Mouse (Mus musculus) hindbrain, embryonic 16.5 days (tissue): ENCODE data around the gene Barhl2. TPM values are rescaled to one million over a fixed set of nuclear protein-coding genes. Genes with fewer than 3 reads are reported as not detected.

Experiments
- ATAC-seq: fragments of 200-750 bp; cut with Nextera tagmentation; 2 replicates; pipeline ENCODE4 v1.8.0; 2017; ENCODE audit warnings: moderate TSS enrichment, moderate library complexity
- H3K27ac ChIP-seq: fragments of 300-500 bp; sonication (generic); 2 replicates; pipeline ENCODE4 v1.5.1; 2014; ENCODE audit warnings: low read depth, mild to moderate bottlenecking, control low read depth, low read length, moderate library complexity
- H3K27me3 ChIP-seq: fragments of 300-500 bp; sonication (generic); replicated peaks from 2 replicates; pipeline ENCODE4 v1.6.1; 2014; ENCODE audit warnings: low read length; ENCODE audit not compliant: control insufficient read depth, insufficient read depth
- H3K36me3 ChIP-seq: fragments of 300-500 bp; sonication (generic); 2 replicates; pipeline ENCODE4 v1.6.1; 2014; ENCODE audit warnings: mild to moderate bottlenecking, low read length, moderate library complexity, mixed read lengths; ENCODE audit not compliant: control insufficient read depth, insufficient read depth
- H3K4me1 ChIP-seq: fragments of 300-500 bp; sonication (generic); 2 replicates; pipeline ENCODE4 v1.6.1; 2014; ENCODE audit warnings: low read depth, low read length; ENCODE audit not compliant: control insufficient read depth, insufficient read depth
- H3K4me2 ChIP-seq: fragments of 300-500 bp; sonication (generic); 2 replicates; pipeline ENCODE4 v1.6.1; 2014; ENCODE audit warnings: mild to moderate bottlenecking, low read length, control low read depth, moderate library complexity
- H3K4me3 ChIP-seq: fragments of 300-500 bp; sonication (generic); 2 replicates; pipeline ENCODE4 v1.5.1; 2014; ENCODE audit warnings: mild to moderate bottlenecking, low read length, control low read depth, moderate library complexity
- H3K9ac ChIP-seq: fragments of 300-500 bp; sonication (generic); 2 replicates; pipeline ENCODE4 v1.6.1; 2014; ENCODE audit warnings: low read depth, mild to moderate bottlenecking, control low read depth, low read length, moderate library complexity
- H3K9me3 ChIP-seq: fragments of 300-500 bp; sonication (generic); 2 replicates; pipeline ENCODE4 v1.6.1; 2014; ENCODE audit warnings: mild to moderate bottlenecking, low read length, moderate library complexity; ENCODE audit not compliant: control insufficient read depth
- WGBS: fragments of 180-500 bp; shearing (Covaris S2); extraction: QIAGEN DNeasy Blood & Tissue Kit; methylation state at CpG from one replicate; pipeline ENCODE4 v1.1.7; 2014; 5-methylcytosine and 5-hydroxymethylcytosine counted together
- polyA plus RNA-seq: library from polyadenylated mRNA; unstranded; fragments of >200 nt; fragmentation: Nextera tagmentation; extraction: Ambion mirVana; gene quantifications from 2 replicates; pipeline ENCODE4 v1.2.1, GENCODE M21; 2015

Barhl2 gene
- polyA plus RNA-seq = 1.0 and 1.2 TPM in 2 replicates

- H3K4me2 ChIP-seq = peak within 1 kb of the TSS; percentile 69
- H3K9ac ChIP-seq = peak within 1 kb of the TSS; percentile 41
- ATAC-seq = 0 out of 2 replicates have a peak, but pooled peaks have one; percentile 26
- WGBS = 0% methylated on average over 23 of the region's 57 CpGs
- H3K36me3 ChIP-seq = no peaks in the 10 kb centered on the region
- 0 out of 2 replicates have a peak within 1 kb of the TSS, but pooled peaks have one; percentile 34 for H3K27ac ChIP-seq
- peak within 1 kb of the TSS; percentile 46 for H3K4me3 ChIP-seq
- H3K27me3 ChIP-seq = peaks cover 53% of the 10 kb centered on the region
- peaks cover 11% of the 10 kb centered on the region for H3K4me1 ChIP-seq
- H3K9me3 ChIP-seq = no peaks in the 10 kb centered on the region
These were observed at the start of gene Barhl2 for GRCm38 (mm10) chr5:106457986-106458476. Gene Barhl2, minus strand, starts transcription at chr5:106458166.

DNA sequence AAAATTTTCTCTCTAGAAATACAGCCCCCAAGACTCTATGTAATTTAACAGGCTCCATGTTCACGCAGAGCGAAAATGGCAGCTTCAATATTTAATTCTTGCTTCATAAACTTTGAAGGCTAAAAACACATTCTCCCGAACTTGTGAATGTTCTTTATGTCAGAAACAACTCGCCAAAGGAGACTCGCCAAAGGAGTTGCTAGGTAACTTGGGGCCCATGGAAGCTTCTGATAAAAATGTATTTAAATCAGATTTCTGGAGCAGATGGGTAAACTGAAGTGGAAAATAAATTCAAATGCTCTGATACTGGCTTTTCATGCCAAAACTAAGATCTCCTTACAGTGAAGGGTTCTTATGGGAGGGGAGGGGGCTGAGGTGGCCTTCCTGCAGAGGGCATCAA, 48.1 kb upstream of the Barhl2 start:
- no peaks in the 10 kb centered on the region for H3K4me1 ChIP-seq
- H3K36me3 ChIP-seq = no peaks in the 10 kb centered on the region
- no peak overlapping the region for H3K4me3 ChIP-seq
- no peak overlapping the region for H3K27ac ChIP-seq
- H3K9ac ChIP-seq = no peak overlapping the region
- no peak overlapping the region for H3K4me2 ChIP-seq
- 69% methylated on average over 5 of the region's 5 CpGs for WGBS
- no peaks in the 10 kb centered on the region for H3K27me3 ChIP-seq
- no peaks in the 10 kb centered on the region for H3K9me3 ChIP-seq
- ATAC-seq = no peak

- Histone ChIP-seq H3K27ac (no peak overlapping the region), H3K36me3 (no peaks in the 10 kb centered on the region), H3K27me3 (no peaks in the 10 kb centered on the region), H3K9ac (no peak overlapping the region), H3K4me2 (no peak overlapping the region), H3K9me3 (no peaks in the 10 kb centered on the region), H3K4me1 (no peaks in the 10 kb centered on the region), H3K4me3 (no peak overlapping the region)
- WGBS = 30% methylated on average over 12 of the region's 12 CpGs
- 0 out of 2 replicates have a peak, but pooled peaks have one; percentile 30 for ATAC-seq
These were observed 44.9 kb upstream of the Barhl2 start for GRCm38 (mm10) chr5:106502684-106503545.

- Histone ChIP-seq H3K4me2 (no peak overlapping the region), H3K9ac (no peak overlapping the region), H3K4me1 (no peaks in the 10 kb centered on the region), H3K9me3 (no peaks in the 10 kb centered on the region), H3K27ac (no peak overlapping the region), H3K27me3 (no peaks in the 10 kb centered on the region), H3K36me3 (no peaks in the 10 kb centered on the region), H3K4me3 (no peak overlapping the region)
- no peak for ATAC-seq
- WGBS = 54% methylated on average over 6 of the region's 7 CpGs
These were observed 44.3 kb upstream of the Barhl2 start for GRCm38 (mm10) chr5:106502271-106502670.

- Histone ChIP-seq H3K27ac (no peak overlapping the region), H3K27me3 (peaks cover 2% of the 10 kb centered on the region; the same call in 1 of the 2 replicates), H3K4me3 (no peak overlapping the region), H3K9ac (no peak overlapping the region), H3K4me1 (no peaks in the 10 kb centered on the region), H3K36me3 (no peaks in the 10 kb centered on the region), H3K4me2 (no peak overlapping the region), H3K9me3 (no peaks in the 10 kb centered on the region)
- WGBS = 58% methylated on average over 8 of the region's 8 CpGs
- ATAC-seq = no peak
These were observed 33.8 kb upstream of the Barhl2 start for GRCm38 (mm10) chr5:106491771-106492170.

- WGBS = 5% methylated on average over 10 of the region's 10 CpGs
- no peaks in the 10 kb centered on the region; the same call in 1 of the 2 replicates for H3K4me1 ChIP-seq
- H3K27me3 ChIP-seq = peaks cover 38% of the 10 kb centered on the region
These were observed 14.1 kb upstream of the Barhl2 start for GRCm38 (mm10) chr5:106472105-106472500.

GRCm38 (mm10) chr5:106471235-106472104, 13.5 kb upstream of the Barhl2 start:
- Histone ChIP-seq H3K4me3 (no peak overlapping the region), H3K27ac (no peak overlapping the region), H3K4me2 (no peak overlapping the region), H3K36me3 (no peaks in the 10 kb centered on the region), H3K9ac (no peak overlapping the region), H3K27me3 (peaks cover 42% of the 10 kb centered on the region), H3K4me1 (no peaks in the 10 kb centered on the region; the same call in 1 of the 2 replicates), H3K9me3 (no peaks in the 10 kb centered on the region)
- WGBS = 10% methylated on average over 13 of the region's 13 CpGs
- ATAC-seq = no peak

More at GRCm38 (mm10) chr5:106472105-106472500, 14.1 kb upstream of the Barhl2 start:
- no peaks in the 10 kb centered on the region for H3K9me3 ChIP-seq
- H3K9ac ChIP-seq = no peak overlapping the region
- no peak overlapping the region for H3K27ac ChIP-seq
- no peak overlapping the region for H3K4me3 ChIP-seq
- no peaks in the 10 kb centered on the region for H3K36me3 ChIP-seq
- ATAC-seq = no peak
- no peak overlapping the region for H3K4me2 ChIP-seq

- Histone ChIP-seq H3K9ac (no peak overlapping the region), H3K27me3 (peaks cover 41% of the 10 kb centered on the region), H3K27ac (no peak overlapping the region), H3K4me3 (no peak overlapping the region), H3K4me2 (no peak overlapping the region), H3K9me3 (no peaks in the 10 kb centered on the region), H3K36me3 (no peaks in the 10 kb centered on the region), H3K4me1 (no peaks in the 10 kb centered on the region)
- 1% methylated on average over 31 of the region's 31 CpGs for WGBS
- no peak for ATAC-seq
These were observed 7.3 kb upstream of the Barhl2 start for GRCm38 (mm10) chr5:106465129-106465790.
